Mouse (Mus musculus) G1E (cell line): Measurements from ENCODE around the gene Ccer1. TPM values are rescaled to one million over a fixed set of nuclear protein-coding genes. Genes with fewer than 3 reads are reported as not detected.

Source experiments
- ATAC-seq: 2 replicates; pipeline ENCODE4 v1.8.0; 2016; ENCODE audit warnings: mild to moderate bottlenecking; ENCODE audit not compliant: insufficient number of reproducible peaks, poor library complexity, low FRiP score, severe bottlenecking; ENCODE audit errors: extremely low read depth
- DNase-seq: peaks from one replicate; pipeline ENCODE4 v3.0.0; 2012; ENCODE audit warnings: low spot score
- H3K27me3 ChIP-seq: 2 replicates; pipeline ENCODE4 v1.6.1; 2012; ENCODE audit warnings: mild to moderate bottlenecking, low read length, inconsistent platforms; ENCODE audit not compliant: insufficient read depth
- H3K36me3 ChIP-seq: replicated peaks from 2 replicates; pipeline ENCODE3; 2012; ENCODE audit warnings: mild to moderate bottlenecking, inconsistent platforms
- H3K4me1 ChIP-seq: 2 replicates; pipeline ENCODE4 v1.6.1; 2012; ENCODE audit warnings: low read depth, low read length, inconsistent platforms, mixed read lengths; ENCODE audit not compliant: insufficient read depth
- H3K4me3 ChIP-seq: 2 replicates; pipeline ENCODE4 v1.5.1; 2012; ENCODE audit warnings: low read depth, mild to moderate bottlenecking, inconsistent platforms, low read length, moderate library complexity, mixed read lengths
- H3K9me3 ChIP-seq: replicated peaks from 2 replicates; pipeline ENCODE4 v1.6.1; 2012; ENCODE audit warnings: inconsistent platforms
- CTCF ChIP-seq: IDR thresholded peaks from 2 replicates; pipeline ENCODE4 v1.5.1; 2012; ENCODE audit warnings: low read depth, low read length, inconsistent platforms, mixed read lengths
- GATA1 ChIP-seq: IDR thresholded peaks from 2 replicates; pipeline ENCODE4 v1.6.1; 2012; ENCODE audit warnings: borderline replicate concordance, low read length, inconsistent platforms, mixed read lengths
- GATA2 ChIP-seq: IDR thresholded peaks from 2 replicates; pipeline ENCODE4 v1.6.1; 2012; ENCODE audit warnings: low read depth, low read length, inconsistent platforms, borderline replicate concordance
- POLR2AphosphoS5 ChIP-seq: IDR thresholded peaks from 2 replicates; pipeline ENCODE4 v1.6.1; 2012; ENCODE audit warnings: low read depth, low read length, inconsistent platforms; ENCODE audit not compliant: insufficient replicate concordance
- TAL1 ChIP-seq: conservative IDR thresholded peaks from 2 replicates; pipeline ENCODE4 v1.6.1; 2012; ENCODE audit warnings: low read depth, low read length, inconsistent platforms, mixed read lengths
- polyA plus RNA-seq: library from polyadenylated mRNA; stranded (reverse); fragments of >175 nt; gene quantifications from 2 replicates; pipeline ENCODE4 v1.2.3, GENCODE M21; 2012
- total RNA-seq, 2 experiments: library from RNA; stranded (forward) in 1 of 2; stranded (reverse) in 1 of 2; fragments of 200-1000 nt in 1 of 2; fragments of >200 nt in 1 of 2; fragmentation: Nextera tagmentation in 1 of 2; gene quantifications; 2 replicates each; pipeline ENCODE4 v1.2.3; 2014 to 2017

The Ccer1 gene
- total RNA-seq (2014; fragmentation: Nextera tagmentation), result not detected in 2 replicates
- 0.11 TPM in 1 of 2 replicates, not detected in the other for total RNA-seq (2017)
- polyA plus RNA-seq, result not detected in 2 replicates

- TF ChIP-seq GATA2, result no peak
- no peak for TF ChIP-seq CTCF
- no peak for TF ChIP-seq POLR2AphosphoS5
- no peak for TF ChIP-seq GATA1
- no peak for TF ChIP-seq TAL1
These were observed at the start of gene Ccer1 for GRCm38 (mm10) chr10:97692913-97693312. TSS of gene Ccer1 (plus strand) at chr10:97693059.

GRCm38 (mm10) chr10:97643768-97644167, 49.1 kb upstream of the Ccer1 start, which contains the start of gene Epyc:
TSS of gene Epyc (plus strand) at chr10:97644068.
- TF ChIP-seq GATA2 (no peak), TAL1 (no peak), POLR2AphosphoS5 (no peak), GATA1 (no peak), CTCF (no peak)
- Histone ChIP-seq H3K27me3 (no peaks in the 10 kb centered on the region), H3K4me1 (no peaks in the 10 kb centered on the region), H3K4me3 (no peak within 1 kb of the TSS), H3K36me3 (no peaks in the 10 kb centered on the region), H3K9me3 (peaks cover 3% of the 10 kb centered on the region; the same call in 1 of the 2 replicates)
- ATAC-seq (no peak), DNase-seq (no peak)

More at GRCm38 (mm10) chr10:97692913-97693312, at the start of gene Ccer1:
- no peak within 1 kb of the TSS; the same call in 1 of the 2 replicates for H3K4me3 ChIP-seq
- DNase-seq, result no peak
- ATAC-seq, result no peak
- peaks cover 23% of the 10 kb centered on the region for H3K9me3 ChIP-seq
- H3K36me3 ChIP-seq, result no peaks in the 10 kb centered on the region
- no peaks in the 10 kb centered on the region for H3K27me3 ChIP-seq
- H3K4me1 ChIP-seq, result no peaks in the 10 kb centered on the region

GRCm38 (mm10) chr10:97650334-97650733, 42.5 kb upstream of the Ccer1 start:
- ATAC-seq (no peak), DNase-seq (no peak)
- Histone ChIP-seq H3K36me3 (no peaks in the 10 kb centered on the region), H3K4me1 (no peaks in the 10 kb centered on the region), H3K4me3 (no peak overlapping the region), H3K9me3 (peaks cover 4% of the 10 kb centered on the region; the same call in 1 of the 2 replicates), H3K27me3 (no peaks in the 10 kb centered on the region)
- TF ChIP-seq GATA1 (no peak), POLR2AphosphoS5 (no peak), CTCF (no peak), TAL1 (no peak), GATA2 (no peak)

- H3K4me3 ChIP-seq, result no peak overlapping the region
- TF ChIP-seq CTCF, result no peak
- no peak for TF ChIP-seq TAL1
- TF ChIP-seq GATA1, result no peak
- H3K9me3 ChIP-seq, result no peaks in the 10 kb centered on the region
- no peaks in the 10 kb centered on the region for H3K4me1 ChIP-seq
- H3K27me3 ChIP-seq, result no peaks in the 10 kb centered on the region
- ATAC-seq, result no peak
- DNase-seq, result no peak
- H3K36me3 ChIP-seq, result no peaks in the 10 kb centered on the region
These were observed 33.4 kb upstream of the Ccer1 start for GRCm38 (mm10) chr10:97659489-97659888.

- ATAC-seq (no peak), DNase-seq (no peak)
- TF ChIP-seq GATA2 (no peak), TAL1 (no peak), POLR2AphosphoS5 (no peak), CTCF (no peak), GATA1 (no peak)
- H3K4me1 ChIP-seq, result no peaks in the 10 kb centered on the region
- H3K9me3 ChIP-seq, result peaks cover 16% of the 10 kb centered on the region
- H3K4me3 ChIP-seq, result no peak overlapping the region
- H3K36me3 ChIP-seq, result no peaks in the 10 kb centered on the region
- H3K27me3 ChIP-seq, result no peaks in the 10 kb centered on the region
These were observed 24.2 kb upstream of the Ccer1 start for GRCm38 (mm10) chr10:97668656-97669055.

- no peaks in the 10 kb centered on the region for H3K4me1 ChIP-seq
- TF ChIP-seq CTCF (no peak), GATA1 (no peak), POLR2AphosphoS5 (no peak), TAL1 (no peak), GATA2 (no peak)
- ATAC-seq (no peak), DNase-seq (no peak)
- no peaks in the 10 kb centered on the region for H3K27me3 ChIP-seq
- H3K4me3 ChIP-seq, result no peak overlapping the region
- peaks cover 16% of the 10 kb centered on the region for H3K9me3 ChIP-seq
- H3K36me3 ChIP-seq, result no peaks in the 10 kb centered on the region
These were observed 22.7 kb upstream of the Ccer1 start for GRCm38 (mm10) chr10:97670202-97670601.

- H3K4me3 ChIP-seq, result no peak overlapping the region
- TF ChIP-seq GATA2, result no peak
- no peak for TF ChIP-seq CTCF
- TF ChIP-seq GATA1, result no peak
- TF ChIP-seq POLR2AphosphoS5, result no peak
- no peak for TF ChIP-seq TAL1
These were observed 19.6 kb upstream of the Ccer1 start for GRCm38 (mm10) chr10:97673239-97673638.

More at GRCm38 (mm10) chr10:97673239-97673638, 19.6 kb upstream of the Ccer1 start:
- H3K36me3 ChIP-seq, result no peaks in the 10 kb centered on the region
- DNase-seq (no peak), ATAC-seq (no peak)
- H3K4me1 ChIP-seq, result no peaks in the 10 kb centered on the region
- H3K27me3 ChIP-seq, result no peaks in the 10 kb centered on the region
- peaks cover 8% of the 10 kb centered on the region; the same call in 1 of the 2 replicates for H3K9me3 ChIP-seq
